Mouse (Mus musculus): ENCODE measurements around the gene Figla. TPM values are rescaled to one million over a fixed set of nuclear protein-coding genes. Genes with fewer than 3 reads are reported as not detected.
A peak's percentile ranks its signal among the peaks of the same experiment; 100 is the strongest.

The Figla gene
- polyA plus RNA-seq, 1 experiment from 2014 or later, result not detected

DNA sequence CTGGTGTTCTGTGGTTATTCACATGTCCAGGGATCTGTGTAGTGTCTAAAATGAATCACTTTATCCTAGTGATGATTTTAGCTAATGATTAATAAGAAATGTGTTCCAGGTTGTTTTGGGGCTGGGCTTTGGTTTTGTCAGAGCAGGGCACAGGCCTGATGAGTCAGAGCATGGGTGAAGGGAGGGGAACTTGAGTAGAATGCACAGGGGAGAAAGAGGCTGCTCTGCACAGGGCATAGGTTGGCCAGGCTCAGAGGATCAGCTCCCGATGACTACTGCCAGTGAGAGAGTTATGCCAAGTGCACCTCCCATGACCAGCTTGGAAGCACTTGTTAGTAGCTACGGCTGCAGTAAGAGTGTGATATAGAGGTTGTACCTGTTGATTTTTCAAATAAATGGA, 15.6 kb downstream of the Figla start:
- Histone ChIP-seq H3K9ac (replicated peaks; ENCODE audit: low read length) (no peak overlapping the region), H3K4me3 (ENCODE audit: low read depth, low read length) (no peak overlapping the region), H3K36me3 (replicated peaks; ENCODE audit: control insufficient read depth, insufficient read depth, low read depth, low read length) (no peaks in the 10 kb centered on the region), H3K27me3 (ENCODE audit: control insufficient read depth, insufficient read depth, low read length) (no peaks in the 10 kb centered on the region; the same call in 1 of the 2 replicates), H3K27ac (replicated peaks; ENCODE audit: low read depth, low read length) (no peak overlapping the region), H3K4me1 (ENCODE audit: control insufficient read depth, insufficient read depth, low read length) (no peaks in the 10 kb centered on the region), H3K9me3 (replicated peaks; ENCODE audit: control insufficient read depth, low read length) (no peaks in the 10 kb centered on the region), H3K4me2 (ENCODE audit: low read depth, low read length) (no peak overlapping the region)
- 96% methylated on average over 2 of the region's 2 CpGs for WGBS
- ATAC-seq (replicated peaks; ENCODE audit: insufficient number of reproducible peaks, low FRiP score, low TSS enrichment, low read depth) (no peak), DNase-seq (ENCODE audit: low spot score) (no peak)

DNA sequence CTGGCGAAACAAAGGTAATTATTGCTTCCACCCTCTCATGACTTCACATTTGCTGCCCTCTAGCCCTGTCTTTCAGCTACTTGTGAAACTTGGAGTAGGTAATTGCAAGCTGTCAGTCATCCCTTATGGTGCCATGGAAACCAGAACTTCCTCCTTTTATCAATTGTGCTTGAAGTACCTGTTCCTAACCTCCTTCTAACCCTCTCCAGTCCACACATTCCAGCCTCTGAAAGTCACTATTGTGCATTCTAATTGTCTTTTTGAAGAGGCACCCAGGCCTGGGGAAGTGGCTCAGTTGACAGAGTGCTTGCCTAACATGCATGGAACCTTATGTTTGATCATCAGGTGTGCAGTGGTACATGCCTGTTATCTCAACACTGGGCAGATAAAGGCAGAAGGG, 17.7 kb downstream of the Figla start:
- H3K27me3 ChIP-seq (ENCODE audit: control insufficient read depth, insufficient read depth, low read length), result no peaks in the 10 kb centered on the region; the same call in 1 of the 2 replicates
- DNase-seq (ENCODE audit: low spot score) (no peak), ATAC-seq (replicated peaks; ENCODE audit: insufficient number of reproducible peaks, low FRiP score, low TSS enrichment, low read depth) (no peak)
- H3K4me3 ChIP-seq (ENCODE audit: low read depth, low read length), result no peak overlapping the region
- H3K9ac ChIP-seq (replicated peaks; ENCODE audit: low read length), result no peak overlapping the region
- H3K36me3 ChIP-seq (replicated peaks; ENCODE audit: control insufficient read depth, insufficient read depth, low read depth, low read length), result no peaks in the 10 kb centered on the region
- H3K9me3 ChIP-seq (replicated peaks; ENCODE audit: control insufficient read depth, low read length), result no peaks in the 10 kb centered on the region
- H3K4me2 ChIP-seq (ENCODE audit: low read depth, low read length), result no peak overlapping the region
- no peaks in the 10 kb centered on the region for H3K4me1 ChIP-seq (ENCODE audit: control insufficient read depth, insufficient read depth, low read length)
- 74% methylated on average over 1 of the region's 1 CpGs for WGBS
- no peak overlapping the region for H3K27ac ChIP-seq (replicated peaks; ENCODE audit: low read depth, low read length)

DNA sequence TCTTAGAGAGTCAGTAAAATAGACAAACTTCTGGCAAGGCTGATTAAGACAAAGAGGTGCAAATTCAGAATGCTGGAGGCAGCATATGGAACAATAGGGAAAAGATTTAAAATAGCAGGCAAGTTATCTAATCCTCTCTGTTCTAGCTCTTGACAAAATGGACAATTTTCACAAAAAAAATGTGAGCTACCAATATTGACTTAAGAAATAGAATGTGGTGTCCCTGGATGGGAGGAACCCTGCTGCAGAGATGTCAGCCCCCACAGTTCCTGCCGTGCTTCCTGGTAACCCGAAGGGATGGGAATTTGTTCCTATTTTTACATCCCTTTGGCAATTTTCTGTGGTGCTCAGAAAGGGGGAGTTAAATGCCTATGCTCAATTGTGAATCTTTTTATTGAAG, 22.9 kb downstream of the Figla start:
- H3K4me3 ChIP-seq (ENCODE audit: low read depth, low read length), result no peak overlapping the region
- H3K4me1 ChIP-seq (ENCODE audit: control insufficient read depth, insufficient read depth, low read length), result no peaks in the 10 kb centered on the region
- H3K36me3 ChIP-seq (replicated peaks; ENCODE audit: control insufficient read depth, insufficient read depth, low read depth, low read length), result no peaks in the 10 kb centered on the region
- H3K27me3 ChIP-seq (ENCODE audit: control insufficient read depth, insufficient read depth, low read length), result no peaks in the 10 kb centered on the region
- 73% methylated on average over 2 of the region's 2 CpGs for WGBS
- no peak overlapping the region for H3K9ac ChIP-seq (replicated peaks; ENCODE audit: low read length)
- ATAC-seq (replicated peaks; ENCODE audit: insufficient number of reproducible peaks, low FRiP score, low TSS enrichment, low read depth), result no peak
- H3K27ac ChIP-seq (replicated peaks; ENCODE audit: low read depth, low read length), result no peak overlapping the region
- no peak overlapping the region for H3K4me2 ChIP-seq (ENCODE audit: low read depth, low read length)
- DNase-seq (ENCODE audit: low spot score), result no peak
- H3K9me3 ChIP-seq (replicated peaks; ENCODE audit: control insufficient read depth, low read length), result no peaks in the 10 kb centered on the region

DNA sequence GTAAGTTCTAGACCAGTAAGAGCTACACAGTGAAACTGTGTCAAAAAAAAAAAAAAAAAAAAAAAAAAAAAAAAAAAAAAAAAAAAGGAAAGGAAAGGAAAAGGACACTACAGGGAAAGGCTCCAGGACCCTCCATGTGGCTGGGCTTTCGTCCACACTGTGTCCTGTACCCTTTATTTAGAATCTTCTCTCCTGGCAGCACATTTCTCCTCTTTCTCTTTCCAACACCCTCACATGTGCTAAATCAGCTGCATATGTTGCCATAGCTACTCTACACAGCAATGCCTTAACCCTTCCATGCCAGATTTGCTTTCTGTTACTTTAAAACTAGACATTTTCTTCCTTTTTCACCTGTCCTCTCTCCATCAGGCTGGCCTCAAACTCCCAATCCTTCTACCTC, 24.2 kb downstream of the Figla start:
- Histone ChIP-seq H3K27ac (replicated peaks; ENCODE audit: low read depth, low read length) (no peak overlapping the region), H3K4me2 (ENCODE audit: low read depth, low read length) (no peak overlapping the region), H3K9me3 (replicated peaks; ENCODE audit: control insufficient read depth, low read length) (no peaks in the 10 kb centered on the region), H3K27me3 (ENCODE audit: control insufficient read depth, insufficient read depth, low read length) (no peaks in the 10 kb centered on the region), H3K9ac (replicated peaks; ENCODE audit: low read length) (no peak overlapping the region), H3K4me1 (ENCODE audit: control insufficient read depth, insufficient read depth, low read length) (no peaks in the 10 kb centered on the region), H3K4me3 (ENCODE audit: low read depth, low read length) (no peak overlapping the region), H3K36me3 (replicated peaks; ENCODE audit: control insufficient read depth, insufficient read depth, low read depth, low read length) (no peaks in the 10 kb centered on the region)
- ATAC-seq (replicated peaks; ENCODE audit: insufficient number of reproducible peaks, low FRiP score, low TSS enrichment, low read depth), result no peak
- DNase-seq (ENCODE audit: low spot score), result no peak
- 44% methylated on average over 1 of the region's 1 CpGs for WGBS

DNA sequence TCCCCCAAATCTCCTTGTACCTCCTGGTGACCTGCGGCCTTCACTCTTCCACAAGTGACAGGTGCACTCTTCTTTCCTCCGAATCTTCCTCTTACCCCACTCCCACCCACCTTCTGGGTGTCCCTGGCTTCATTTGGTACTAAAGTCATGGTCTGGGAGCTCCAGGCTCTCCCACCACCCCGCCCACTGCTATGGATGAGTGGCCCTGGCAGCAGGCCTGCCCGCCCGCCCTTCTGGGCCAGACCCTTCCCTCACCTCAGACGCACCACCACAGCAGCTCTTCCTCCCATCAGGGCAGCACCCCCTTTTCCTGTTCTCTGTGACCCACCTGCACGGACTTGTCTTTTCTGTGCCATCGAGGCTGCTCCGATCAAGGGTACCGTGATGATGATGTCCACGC, 31.5 kb downstream of the Figla start:
- WGBS, result 88% methylated on average over 11 of the region's 11 CpGs
- Histone ChIP-seq H3K36me3 (replicated peaks; ENCODE audit: control insufficient read depth, insufficient read depth, low read depth, low read length) (no peaks in the 10 kb centered on the region), H3K4me3 (ENCODE audit: low read depth, low read length) (no peak overlapping the region), H3K9me3 (replicated peaks; ENCODE audit: control insufficient read depth, low read length) (no peaks in the 10 kb centered on the region), H3K4me1 (ENCODE audit: control insufficient read depth, insufficient read depth, low read length) (no peaks in the 10 kb centered on the region), H3K4me2 (ENCODE audit: low read depth, low read length) (no peak overlapping the region), H3K9ac (replicated peaks; ENCODE audit: low read length) (no peak overlapping the region), H3K27ac (replicated peaks; ENCODE audit: low read depth, low read length) (no peak overlapping the region), H3K27me3 (ENCODE audit: control insufficient read depth, insufficient read depth, low read length) (no peaks in the 10 kb centered on the region)
- ATAC-seq (replicated peaks; ENCODE audit: insufficient number of reproducible peaks, low FRiP score, low TSS enrichment, low read depth) (no peak), DNase-seq (ENCODE audit: low spot score) (no peak)

DNA sequence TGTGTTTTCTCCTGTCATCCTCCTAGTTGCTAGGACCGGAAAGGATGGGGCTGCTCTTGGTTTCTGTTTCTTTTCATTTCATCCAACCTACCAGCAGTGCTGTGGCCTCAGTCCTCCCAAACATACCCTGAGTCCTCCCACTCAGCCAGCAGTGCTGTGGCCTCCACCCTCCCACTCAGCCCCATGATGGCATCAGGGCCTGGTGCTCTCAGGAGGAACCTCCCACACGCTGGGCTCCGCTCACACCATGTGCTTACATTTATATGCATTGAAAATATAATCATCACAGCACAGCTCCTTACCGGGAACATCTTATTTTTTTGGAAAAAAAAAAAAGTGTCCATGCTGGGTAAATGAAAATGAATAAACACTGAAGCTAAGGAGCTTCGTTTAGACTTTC, 32.5 kb downstream of the Figla start:
- ATAC-seq (replicated peaks; ENCODE audit: insufficient number of reproducible peaks, low FRiP score, low TSS enrichment, low read depth), result no peak

DNA sequence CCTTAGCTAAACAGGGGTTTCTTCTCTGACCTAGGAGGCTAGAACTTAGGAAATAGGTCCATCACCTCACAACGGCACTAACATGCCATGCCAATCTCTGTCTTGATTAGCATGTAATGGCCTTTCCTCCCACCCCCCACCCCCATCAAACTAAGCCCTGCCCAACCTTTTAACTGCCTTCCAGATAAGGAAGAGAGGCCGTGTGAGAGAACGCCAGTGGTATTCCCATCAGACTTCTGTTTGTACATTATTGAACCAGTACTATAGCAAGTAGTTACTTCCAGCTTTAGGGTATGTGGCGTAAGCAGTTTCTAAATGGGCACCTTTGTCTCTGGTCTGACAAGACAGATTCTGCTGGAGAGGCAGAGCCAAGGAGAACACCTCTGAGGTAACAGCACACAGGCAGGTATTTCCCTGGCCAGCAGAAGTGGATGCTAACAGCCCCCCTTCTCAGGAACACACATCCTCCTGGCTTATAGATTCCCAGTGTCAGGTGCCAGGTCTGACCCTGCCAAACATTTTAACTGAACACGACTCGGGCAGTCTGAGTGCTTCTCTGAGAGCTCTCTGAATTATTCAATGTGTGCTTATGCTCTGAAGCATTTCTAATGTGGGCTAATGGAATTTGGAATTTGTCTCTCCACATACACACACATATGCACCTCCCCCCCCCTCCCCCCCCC, 34.8 kb downstream of the Figla start:
- Histone ChIP-seq H3K36me3 (replicated peaks; ENCODE audit: control insufficient read depth, insufficient read depth, low read depth, low read length) (no peaks in the 10 kb centered on the region), H3K4me3 (ENCODE audit: low read depth, low read length) (no peak overlapping the region), H3K27ac (replicated peaks; ENCODE audit: low read depth, low read length) (no peak overlapping the region), H3K4me1 (ENCODE audit: control insufficient read depth, insufficient read depth, low read length) (no peaks in the 10 kb centered on the region), H3K4me2 (ENCODE audit: low read depth, low read length) (no peak overlapping the region), H3K9ac (replicated peaks; ENCODE audit: low read length) (no peak overlapping the region), H3K27me3 (ENCODE audit: control insufficient read depth, insufficient read depth, low read length) (no peaks in the 10 kb centered on the region), H3K9me3 (replicated peaks; ENCODE audit: control insufficient read depth, low read length) (no peaks in the 10 kb centered on the region)
- 63% methylated on average over 6 of the region's 6 CpGs for WGBS
- DNase-seq (ENCODE audit: low spot score) (no peak), ATAC-seq (replicated peaks; ENCODE audit: insufficient number of reproducible peaks, low FRiP score, low TSS enrichment, low read depth) (no peak)

More for the DNA sequence above, 32.5 kb downstream of the Figla start:
- Histone ChIP-seq H3K4me1 (ENCODE audit: control insufficient read depth, insufficient read depth, low read length) (no peaks in the 10 kb centered on the region), H3K27ac (replicated peaks; ENCODE audit: low read depth, low read length) (no peak overlapping the region), H3K9me3 (replicated peaks; ENCODE audit: control insufficient read depth, low read length) (no peaks in the 10 kb centered on the region), H3K36me3 (replicated peaks; ENCODE audit: control insufficient read depth, insufficient read depth, low read depth, low read length) (no peaks in the 10 kb centered on the region), H3K4me2 (ENCODE audit: low read depth, low read length) (no peak overlapping the region), H3K27me3 (ENCODE audit: control insufficient read depth, insufficient read depth, low read length) (no peaks in the 10 kb centered on the region), H3K4me3 (ENCODE audit: low read depth, low read length) (no peak overlapping the region), H3K9ac (replicated peaks; ENCODE audit: low read length) (no peak overlapping the region)
- 88% methylated on average over 5 of the region's 5 CpGs for WGBS
- DNase-seq (ENCODE audit: low spot score), result no peak

DNA sequence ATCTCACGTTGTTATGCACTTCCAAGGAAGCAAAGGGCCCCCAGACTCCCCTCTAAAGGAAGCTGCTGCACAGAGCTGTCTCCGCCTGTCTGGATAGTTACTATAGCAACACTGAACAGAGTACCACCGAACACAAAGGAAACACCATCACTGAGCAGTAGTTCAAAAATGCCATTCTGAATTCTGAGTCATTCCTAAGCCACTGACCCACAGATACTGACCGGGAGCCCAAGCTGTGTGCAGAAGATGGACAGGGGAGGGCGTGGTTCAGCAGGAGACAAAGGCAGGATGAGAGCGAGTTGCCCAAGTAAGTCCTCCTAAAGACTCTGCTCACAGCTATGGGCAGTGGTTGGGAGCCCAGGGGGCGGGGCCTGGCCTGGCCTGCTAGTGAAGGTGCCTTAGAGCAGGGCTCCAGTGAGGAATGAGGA, 36.1 kb downstream of the Figla start:
- Histone ChIP-seq H3K9me3 (replicated peaks; ENCODE audit: control insufficient read depth, low read length) (no peaks in the 10 kb centered on the region), H3K4me1 (ENCODE audit: control insufficient read depth, insufficient read depth, low read length) (no peaks in the 10 kb centered on the region), H3K4me3 (ENCODE audit: low read depth, low read length) (no peak overlapping the region), H3K27ac (replicated peaks; ENCODE audit: low read depth, low read length) (no peak overlapping the region), H3K9ac (replicated peaks; ENCODE audit: low read length) (no peak overlapping the region), H3K4me2 (ENCODE audit: low read depth, low read length) (no peak overlapping the region), H3K27me3 (ENCODE audit: control insufficient read depth, insufficient read depth, low read length) (no peaks in the 10 kb centered on the region), H3K36me3 (replicated peaks; ENCODE audit: control insufficient read depth, insufficient read depth, low read depth, low read length) (no peaks in the 10 kb centered on the region)
- DNase-seq (ENCODE audit: low spot score), result peak; percentile 26
- 31% methylated on average over 7 of the region's 7 CpGs for WGBS
- peak; percentile 71 for ATAC-seq (replicated peaks; ENCODE audit: insufficient number of reproducible peaks, low FRiP score, low TSS enrichment, low read depth)

All from embryonic facial prominence, embryonic 11.5 days (tissue).